Mouse (Mus musculus): ENCODE measurements around the gene Gfap. TPM values are rescaled to one million over a fixed set of nuclear protein-coding genes. Genes with fewer than 3 reads are reported as not detected.

Gene Gfap
- polyA plus RNA-seq, 1 experiment = 179 TPM

DNA sequence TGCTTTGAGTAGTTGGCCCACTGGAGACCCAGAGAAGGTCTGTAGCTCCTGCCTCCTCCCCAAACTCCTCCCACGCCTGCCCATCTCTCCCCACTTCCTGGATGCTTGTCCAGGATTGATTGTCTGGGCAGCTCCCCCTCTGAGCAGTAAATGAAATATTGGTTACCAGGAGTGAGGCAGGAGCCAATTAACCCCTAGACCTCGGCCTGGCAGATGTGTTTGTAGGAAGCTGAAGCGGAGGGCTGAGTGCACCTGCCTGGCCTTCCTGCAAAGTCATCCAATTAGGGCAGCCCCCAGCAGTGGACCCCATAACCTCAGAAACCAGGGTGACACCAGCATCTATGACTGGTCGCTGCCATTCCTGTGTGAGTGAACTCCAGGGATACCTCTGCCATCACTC lies 35.6 kb upstream of the Gfap start:
- Histone ChIP-seq H3K4me3 (ENCODE audit: insufficient read depth, low read length) (no peak overlapping the region), H3K27ac (ENCODE audit: insufficient read depth, low read length) (no peak overlapping the region), H3K4me1 (ENCODE audit: control insufficient read depth, insufficient read depth, low read length) (no peaks in the 10 kb centered on the region)
- TF ChIP-seq CTCF (IDR thresholded peaks at IDR 0.05; ENCODE audit: extremely low read depth, insufficient read depth, low read length) (no peak), POLR2A (IDR thresholded peaks at IDR 0.05; ENCODE audit: extremely low read depth, insufficient read depth, low read length) (no peak)

DNA sequence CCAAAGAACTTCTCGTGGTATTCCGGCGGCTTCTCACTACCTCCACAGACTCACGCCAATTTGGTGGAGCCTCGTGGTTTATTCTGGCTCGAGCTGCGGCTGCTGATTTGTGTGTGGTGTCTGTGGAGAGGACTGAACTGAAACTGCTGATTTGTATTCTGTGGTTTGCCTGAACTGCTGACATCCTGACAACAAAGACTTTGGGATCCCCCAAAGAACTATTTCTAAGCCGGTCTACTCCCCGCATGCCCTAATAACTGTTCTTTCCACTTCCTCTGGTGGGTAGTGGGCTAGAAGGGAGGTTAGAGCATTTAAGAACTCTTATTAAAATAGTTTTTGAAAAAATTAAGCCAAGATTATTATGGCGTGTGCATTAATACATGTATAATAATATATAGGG lies 30.0 kb upstream of the Gfap start:
- H3K4me1 ChIP-seq (ENCODE audit: control insufficient read depth, insufficient read depth, low read length) = no peaks in the 10 kb centered on the region
- no peak overlapping the region for H3K4me3 ChIP-seq (ENCODE audit: insufficient read depth, low read length)
- TF ChIP-seq CTCF (IDR thresholded peaks at IDR 0.05; ENCODE audit: extremely low read depth, insufficient read depth, low read length) (no peak), POLR2A (IDR thresholded peaks at IDR 0.05; ENCODE audit: extremely low read depth, insufficient read depth, low read length) (no peak)
- no peak overlapping the region for H3K27ac ChIP-seq (ENCODE audit: insufficient read depth, low read length)

DNA sequence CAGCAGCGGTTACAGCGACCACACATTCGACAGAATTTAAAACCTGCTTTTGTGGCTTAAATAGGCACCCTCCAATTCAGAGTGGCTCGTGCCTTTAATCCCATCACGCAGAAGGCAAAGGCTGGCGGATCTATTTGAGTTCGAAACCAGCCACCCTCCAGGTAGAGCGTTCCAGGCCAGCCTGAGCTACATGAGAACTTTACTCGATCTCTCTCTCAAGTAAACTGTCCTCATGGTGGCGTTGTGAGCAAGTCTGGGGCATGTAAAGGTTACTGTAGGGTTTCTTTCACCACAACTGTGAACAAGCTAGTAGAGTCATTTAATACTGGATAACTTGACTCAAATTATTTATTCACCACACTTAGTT lies 24.6 kb upstream of the Gfap start:
- Histone ChIP-seq H3K4me3 (ENCODE audit: insufficient read depth, low read length) (peak overlapping the region; percentile 37), H3K4me1 (ENCODE audit: control insufficient read depth, insufficient read depth, low read length) (no peaks in the 10 kb centered on the region), H3K27ac (ENCODE audit: insufficient read depth, low read length) (no peak overlapping the region)
- TF ChIP-seq POLR2A (IDR thresholded peaks at IDR 0.05; ENCODE audit: extremely low read depth, insufficient read depth, low read length) = no peak
- TF ChIP-seq CTCF (IDR thresholded peaks at IDR 0.05; ENCODE audit: extremely low read depth, insufficient read depth, low read length) = peak; percentile 18; the same call in 1 of the 2 replicates

DNA sequence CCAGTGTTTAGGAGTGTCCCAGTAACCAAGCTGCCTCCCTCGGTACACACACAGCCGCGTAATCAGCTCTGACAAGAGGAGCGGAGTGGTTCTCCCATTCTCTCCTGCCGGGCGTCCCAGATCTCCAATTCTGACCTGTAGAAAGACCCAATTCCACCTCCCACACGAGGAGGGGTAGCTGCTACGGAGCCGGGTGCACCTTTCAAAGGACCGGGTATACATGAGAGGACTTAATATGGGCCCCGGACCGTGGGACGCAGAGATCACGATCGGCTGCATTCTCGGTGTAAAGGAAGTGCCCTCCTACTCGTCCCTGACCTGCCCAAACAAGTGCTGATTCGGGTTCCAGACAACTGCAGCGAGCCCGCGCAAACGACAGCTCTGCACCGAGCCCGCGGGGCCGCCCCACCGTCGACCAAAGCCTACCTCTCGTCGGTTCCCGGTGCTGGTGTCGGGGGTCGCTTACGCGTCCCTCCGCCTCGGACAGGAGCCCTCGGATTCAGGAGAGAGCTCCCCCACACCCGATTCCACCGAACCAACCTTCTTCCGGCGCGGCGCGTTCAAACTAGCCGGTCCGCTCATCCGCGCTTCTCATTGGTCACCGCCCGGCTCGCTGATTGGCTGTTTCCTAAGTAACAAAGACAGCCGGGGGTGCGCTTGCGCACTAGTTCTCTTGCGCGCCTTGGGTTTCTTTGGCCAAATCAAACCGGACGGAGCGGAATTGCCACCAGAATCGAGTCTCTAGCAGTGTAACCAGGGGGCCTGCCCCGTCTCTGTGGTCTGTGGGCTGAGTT lies 24.0 kb upstream of the Gfap start, which contains the start of gene Kif18b:
TSS of gene Kif18b (minus strand) at position 568 of the 794 bp plus-strand sequence.
- H3K4me1 ChIP-seq (ENCODE audit: control insufficient read depth, insufficient read depth, low read length) = no peaks in the 10 kb centered on the region
- peak within 1 kb of the TSS; percentile 37 for H3K4me3 ChIP-seq (ENCODE audit: insufficient read depth, low read length)
- TF ChIP-seq CTCF (IDR thresholded peaks at IDR 0.05; ENCODE audit: extremely low read depth, insufficient read depth, low read length) = no peak
- no peak; the same call in 1 of the 2 replicates for TF ChIP-seq POLR2A (IDR thresholded peaks at IDR 0.05; ENCODE audit: extremely low read depth, insufficient read depth, low read length)
- no peak within 1 kb of the TSS for H3K27ac ChIP-seq (ENCODE audit: insufficient read depth, low read length)

DNA sequence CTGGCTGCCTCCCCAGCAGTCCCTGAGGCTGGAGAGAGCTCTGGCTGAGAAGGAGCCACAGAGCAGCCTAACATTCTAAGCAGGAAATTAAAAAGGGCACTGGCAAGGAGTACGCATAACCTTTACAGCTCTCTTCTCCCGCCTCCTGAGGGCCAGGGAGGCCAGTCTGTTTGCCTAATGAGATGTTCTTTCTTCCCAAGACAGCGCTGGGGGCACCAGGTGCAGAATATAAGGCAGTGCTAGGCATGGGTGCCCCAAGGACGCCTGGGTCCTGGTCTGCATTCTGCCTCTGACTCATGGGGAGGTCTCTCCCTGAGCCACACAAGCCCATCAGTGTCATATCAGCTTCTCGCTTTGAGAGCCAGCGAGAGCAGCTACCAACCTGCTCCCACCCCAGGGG lies 20.8 kb upstream of the Gfap start:
- Histone ChIP-seq H3K27ac (ENCODE audit: insufficient read depth, low read length) (no peak overlapping the region), H3K4me1 (ENCODE audit: control insufficient read depth, insufficient read depth, low read length) (no peaks in the 10 kb centered on the region), H3K4me3 (ENCODE audit: insufficient read depth, low read length) (no peak overlapping the region)
- no peak for TF ChIP-seq CTCF (IDR thresholded peaks at IDR 0.05; ENCODE audit: extremely low read depth, insufficient read depth, low read length)
- TF ChIP-seq POLR2A (IDR thresholded peaks at IDR 0.05; ENCODE audit: extremely low read depth, insufficient read depth, low read length) = no peak

DNA sequence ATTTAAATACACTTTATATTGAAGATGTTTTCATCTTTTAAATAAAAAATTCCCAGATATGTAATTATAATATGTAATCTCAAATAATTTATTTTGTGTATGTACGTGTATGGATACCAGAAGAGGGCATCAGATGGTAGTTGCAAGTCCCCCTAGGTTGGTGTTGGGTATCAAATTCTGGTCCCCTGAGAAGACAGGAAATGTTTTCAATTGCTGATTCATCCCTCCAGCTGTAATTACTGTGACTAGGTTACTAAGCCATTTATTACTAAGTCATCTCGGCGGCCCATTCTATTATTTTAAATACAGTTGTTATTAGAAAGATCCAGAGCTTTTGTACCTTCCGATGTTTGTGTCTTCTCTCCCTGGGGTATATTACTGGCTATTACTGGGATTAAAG lies 17.4 kb upstream of the Gfap start:
- no peak for TF ChIP-seq CTCF (IDR thresholded peaks at IDR 0.05; ENCODE audit: extremely low read depth, insufficient read depth, low read length)
- TF ChIP-seq POLR2A (IDR thresholded peaks at IDR 0.05; ENCODE audit: extremely low read depth, insufficient read depth, low read length) = no peak
- Histone ChIP-seq H3K4me3 (ENCODE audit: insufficient read depth, low read length) (no peak overlapping the region), H3K4me1 (ENCODE audit: control insufficient read depth, insufficient read depth, low read length) (no peaks in the 10 kb centered on the region), H3K27ac (ENCODE audit: insufficient read depth, low read length) (no peak overlapping the region)

DNA sequence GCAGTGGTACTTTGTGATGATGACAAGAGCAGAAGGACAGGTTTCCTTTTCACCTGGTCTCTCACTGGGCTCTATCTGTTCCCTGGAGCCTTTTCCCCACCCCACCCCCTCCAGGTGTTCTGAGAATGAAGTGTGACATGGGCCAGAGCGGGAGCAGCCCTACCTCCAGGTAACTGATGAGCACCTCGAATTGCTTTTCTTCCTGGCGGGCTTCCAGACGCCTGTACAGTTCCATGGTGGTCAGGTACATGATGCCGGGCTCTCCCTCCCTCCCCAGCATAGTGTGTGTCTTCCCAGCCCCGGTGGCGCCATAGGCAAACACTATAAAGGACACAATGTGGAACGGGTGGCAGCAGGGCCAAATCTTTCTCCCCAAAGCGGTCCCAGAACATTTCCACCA lies 14.7 kb upstream of the Gfap start:
- TF ChIP-seq POLR2A (IDR thresholded peaks at IDR 0.05; ENCODE audit: extremely low read depth, insufficient read depth, low read length) (no peak), CTCF (IDR thresholded peaks at IDR 0.05; ENCODE audit: extremely low read depth, insufficient read depth, low read length) (no peak)
- no peak overlapping the region for H3K27ac ChIP-seq (ENCODE audit: insufficient read depth, low read length)
- H3K4me3 ChIP-seq (ENCODE audit: insufficient read depth, low read length) = no peak overlapping the region
- no peaks in the 10 kb centered on the region for H3K4me1 ChIP-seq (ENCODE audit: control insufficient read depth, insufficient read depth, low read length)

DNA sequence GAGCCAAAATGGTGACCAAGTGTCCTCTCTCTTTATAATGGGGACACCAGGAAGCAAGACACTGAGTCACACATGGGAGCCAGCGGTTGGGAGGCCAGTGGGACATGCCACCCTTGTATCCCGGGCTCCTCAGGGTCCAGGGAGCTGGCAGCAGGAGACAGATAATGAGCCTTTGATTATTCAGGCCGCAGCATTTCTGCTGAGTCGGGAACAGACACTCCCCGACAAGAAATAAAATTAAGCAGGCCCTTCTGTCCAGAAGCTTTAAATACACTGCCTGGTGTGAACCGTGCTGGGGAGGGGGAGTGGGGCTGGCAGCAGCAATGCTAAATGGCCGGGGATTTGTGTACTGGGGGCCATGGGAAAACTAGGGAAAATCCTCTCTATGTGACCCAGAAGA lies 10.7 kb upstream of the Gfap start:
- TF ChIP-seq POLR2A (IDR thresholded peaks at IDR 0.05; ENCODE audit: extremely low read depth, insufficient read depth, low read length) (no peak), CTCF (IDR thresholded peaks at IDR 0.05; ENCODE audit: extremely low read depth, insufficient read depth, low read length) (no peak)
- Histone ChIP-seq H3K4me3 (ENCODE audit: insufficient read depth, low read length) (no peak overlapping the region), H3K27ac (ENCODE audit: insufficient read depth, low read length) (no peak overlapping the region), H3K4me1 (ENCODE audit: control insufficient read depth, insufficient read depth, low read length) (no peaks in the 10 kb centered on the region)

DNA sequence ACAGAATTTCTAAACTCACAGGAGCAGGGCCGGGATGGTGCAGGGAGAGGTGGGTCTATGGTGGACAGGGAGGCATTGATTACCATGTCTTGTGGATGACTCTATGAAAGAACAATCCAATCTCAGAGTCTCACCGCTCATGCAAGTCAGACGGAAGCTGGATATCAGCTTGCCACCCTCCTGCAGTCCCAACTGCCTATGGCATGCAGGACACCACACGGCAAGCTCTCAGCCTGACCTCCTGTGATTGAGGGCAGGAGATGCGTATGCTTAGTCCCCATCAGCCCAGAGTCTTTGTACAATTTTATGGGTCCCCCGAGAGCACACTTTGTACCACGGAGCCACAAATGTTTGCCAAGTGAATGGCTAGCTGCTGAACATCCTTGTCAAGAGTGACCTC lies 2.9 kb upstream of the Gfap start:
- no peak overlapping the region for H3K4me3 ChIP-seq (ENCODE audit: insufficient read depth, low read length)
- TF ChIP-seq CTCF (IDR thresholded peaks at IDR 0.05; ENCODE audit: extremely low read depth, insufficient read depth, low read length) (no peak), POLR2A (IDR thresholded peaks at IDR 0.05; ENCODE audit: extremely low read depth, insufficient read depth, low read length) (no peak)
- H3K4me1 ChIP-seq (ENCODE audit: control insufficient read depth, insufficient read depth, low read length) = no peaks in the 10 kb centered on the region
- no peak overlapping the region for H3K27ac ChIP-seq (ENCODE audit: insufficient read depth, low read length)

DNA sequence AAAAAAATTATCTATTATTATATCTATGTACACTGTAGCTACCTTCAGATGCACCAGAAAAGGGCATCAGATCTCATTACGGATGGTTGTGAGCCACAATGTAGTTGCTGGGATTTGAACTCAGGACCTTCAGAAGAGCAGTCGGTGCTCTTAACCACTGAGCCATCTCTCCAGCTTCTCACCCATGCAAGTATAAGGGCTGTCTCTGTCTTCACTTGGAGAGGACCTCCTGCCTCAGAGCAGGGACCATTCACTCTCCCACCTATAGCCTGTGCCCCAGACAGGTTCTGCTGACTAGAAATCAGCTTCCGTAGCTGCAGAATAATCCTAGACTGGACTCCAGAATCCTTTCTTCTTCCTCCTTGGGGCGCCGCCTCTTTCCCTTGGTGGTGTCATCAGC lies 1.4 kb upstream of the Gfap start:
- Histone ChIP-seq H3K4me3 (ENCODE audit: insufficient read depth, low read length) (no peak overlapping the region), H3K27ac (ENCODE audit: insufficient read depth, low read length) (no peak overlapping the region), H3K4me1 (ENCODE audit: control insufficient read depth, insufficient read depth, low read length) (no peaks in the 10 kb centered on the region)
- no peak for TF ChIP-seq CTCF (IDR thresholded peaks at IDR 0.05; ENCODE audit: extremely low read depth, insufficient read depth, low read length)
- no peak for TF ChIP-seq POLR2A (IDR thresholded peaks at IDR 0.05; ENCODE audit: extremely low read depth, insufficient read depth, low read length)

Data from cortical plate, adult 2 months (tissue).